In the genomic region with DNA sequence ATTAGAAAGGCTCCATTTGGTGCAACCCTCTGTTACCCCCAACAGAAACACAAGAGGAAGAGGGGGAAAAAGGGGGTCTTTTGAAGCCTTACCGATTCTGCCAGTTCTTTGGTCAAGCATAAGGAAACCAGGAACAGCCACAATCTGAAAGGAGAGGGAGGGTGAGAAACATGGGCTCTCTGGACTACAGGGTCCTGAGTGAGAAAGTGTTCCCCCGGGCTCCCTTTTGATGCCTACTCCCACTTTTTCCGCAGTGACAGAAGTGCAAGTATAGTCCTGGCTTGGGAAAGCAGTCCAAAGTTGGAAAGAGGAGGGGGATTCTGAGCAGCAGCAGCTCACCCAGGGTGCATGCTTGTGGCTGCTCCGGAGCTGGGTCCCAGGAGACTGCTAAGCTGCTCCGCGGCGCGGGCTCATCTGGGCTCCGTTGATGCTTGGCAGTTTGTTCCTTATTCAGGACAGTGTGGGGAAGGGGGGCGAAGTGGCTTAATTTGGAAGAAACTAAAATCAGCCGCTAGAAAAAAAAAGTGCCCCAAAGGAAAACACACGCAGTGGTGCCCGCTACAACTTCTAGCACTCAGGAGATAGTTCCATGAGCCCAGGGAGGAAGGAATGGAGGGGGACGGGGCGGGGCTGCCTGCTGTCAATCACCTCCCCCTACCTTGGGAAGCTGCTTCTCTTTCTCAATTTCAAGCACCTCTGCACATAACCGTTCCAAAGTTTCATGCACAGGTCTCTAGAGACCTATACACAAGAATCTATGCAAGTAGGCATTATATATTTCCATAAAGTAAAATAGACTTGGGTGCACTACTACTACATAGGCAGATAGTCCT, we compare ENCODE assay signal across 7 mouse cellular contexts. TPM values are rescaled to one million over a fixed set of nuclear protein-coding genes. Genes with fewer than 3 reads are reported as not detected.
A peak's percentile ranks its signal among the peaks of the same experiment; 100 is the strongest.
DNase-seq lines count a peak whose midpoint lies in the region; ATAC-seq and TF ChIP-seq lines count a peak whose summit lies in the region.

Gene Col4a6 (minus strand): TSS at position 607 of the 833 bp plus-strand sequence.

- DNase-seq in NIH3T3 (ENCODE audit: low read depth): peak; percentile 56
- peak; percentile 6 for DNase-seq in embryo, embryonic 10 days (ENCODE audit: low spot score)
- DNase-seq in heart, postnatal 10 days: peak; percentile 8 to 9
- peak; percentile 30 for DNase-seq in limb, embryonic 10.5 days (ENCODE audit: low spot score)
- peak; percentile 6 for DNase-seq in midbrain, postnatal 0 days (ENCODE audit: low spot score)
- no peak for DNase-seq in thymus, postnatal 25 days

- TF ChIP-seq CTCF in midbrain, postnatal 0 days (IDR thresholded peaks at IDR 0.05): no peak

- H3K4me2 ChIP-seq in midbrain, postnatal 0 days (ENCODE audit: low read depth, low read length, poor library complexity, severe bottlenecking): peak within 1 kb of the TSS; percentile 66

- H3K4me3 ChIP-seq in limb, embryonic 10.5 days: peak within 1 kb of the TSS; percentile 54
- peak within 1 kb of the TSS; percentile 36; the same call in 1 of the 2 replicates for H3K4me3 ChIP-seq in midbrain, postnatal 0 days (ENCODE audit: low read depth, low read length)

- H3K4me1 ChIP-seq in limb, embryonic 10.5 days: no peaks in the 10 kb centered on the region
- H3K4me1 ChIP-seq in midbrain, postnatal 0 days (ENCODE audit: insufficient read depth, low read length): no peaks in the 10 kb centered on the region

- H3K27ac ChIP-seq in limb, embryonic 10.5 days: no peak within 1 kb of the TSS
- H3K27ac ChIP-seq in midbrain, postnatal 0 days (ENCODE audit: low read depth, low read length): no peak within 1 kb of the TSS

- no peaks in the 10 kb centered on the region for H3K36me3 ChIP-seq in limb, embryonic 10.5 days
- H3K36me3 ChIP-seq in midbrain, postnatal 0 days (ENCODE audit: insufficient read depth, low read length): no peaks in the 10 kb centered on the region

- intact Hi-C loops in heart, postnatal 10 days (cut with DNase I): no loop called here

- no peak for ATAC-seq in midbrain, postnatal 0 days (ENCODE audit: low FRiP score)
- ATAC-seq in cerebellum, adult (ENCODE audit: insufficient number of reproducible peaks, low FRiP score, low TSS enrichment): no peak

- no peaks in the 10 kb centered on the region for H3K9me3 ChIP-seq in limb, embryonic 10.5 days (replicated peaks)
- no peaks in the 10 kb centered on the region for H3K9me3 ChIP-seq in midbrain, postnatal 0 days (ENCODE audit: low read length)

- WGBS in limb, embryonic 10.5 days: 6% methylated on average over 16 of the region's 16 CpGs
- WGBS in midbrain, postnatal 0 days: 15% methylated on average over 15 of the region's 16 CpGs

- peaks cover 89% of the 10 kb centered on the region for H3K27me3 ChIP-seq in limb, embryonic 10.5 days (ENCODE audit: low read depth, poor library complexity, severe bottlenecking)
- peaks cover 17% of the 10 kb centered on the region; the same call in 1 of the 2 replicates for H3K27me3 ChIP-seq in midbrain, postnatal 0 days (ENCODE audit: insufficient read depth, low read length)

- H3K9ac ChIP-seq in midbrain, postnatal 0 days (replicated peaks; ENCODE audit: low read length, poor library complexity, severe bottlenecking): no peak within 1 kb of the TSS

RNA-seq across cellular contexts. Expression of gene Col4a6, which starts in this region (rescaled TPM):
- total RNA-seq in heart, postnatal 10 days (2021): 1 to 10 TPM; 4.0 to 4.1 TPM
- polyA plus RNA-seq in limb, embryonic 10.5 days (2016; fragmentation: Nextera tagmentation; extraction: Ambion mirVana): 0.69 and 0.75 TPM in 2 replicates
- total RNA-seq in midbrain, postnatal 0 days (2014; rRNA removed): 5.1 and 5.9 TPM in 2 replicates
- 1.9 and 2.1 TPM in 2 replicates for polyA plus RNA-seq in midbrain, postnatal 0 days (2015; fragmentation: Nextera tagmentation; extraction: Ambion mirVana)

Comparison
In these comparisons a context has a peak if more than half of its experiments do, and no peak if none do; other contexts are left out.
1. Peak in DNase-seq and H3K4me3 ChIP-seq in limb, embryonic 10.5 days; RNA of the gene not detected or under 1 TPM.